Mouse (Mus musculus) MEL (cell line): Measurements from ENCODE around the gene Sipa1l1. TPM values are rescaled to one million over a fixed set of nuclear protein-coding genes. Genes with fewer than 3 reads are reported as not detected.

Experiments used
- DNase-seq: peaks from one replicate; pipeline ENCODE4 v3.0.0; 2011; ENCODE audit warnings: low read depth, low spot score
- H3K27ac ChIP-seq: 2 replicates; pipeline ENCODE4 v1.5.1; 2012; ENCODE audit warnings: low read depth, mild to moderate bottlenecking, control low read depth, low read length, moderate library complexity; ENCODE audit not compliant: control insufficient read depth
- H3K27me3 ChIP-seq, 2 experiments: fragments of 150-350 bp in 1 of 2; sonication (generic) in 1 of 2; 2 replicates each; pipeline ENCODE4 v1.6.1; 2012; ENCODE audit warnings: low read length in 2 of 2, mild to moderate bottlenecking in 2 of 2, improper control_type of control experiment in 1 of 2, moderate library complexity in 1 of 2; ENCODE audit not compliant: insufficient read depth in 2 of 2, control insufficient read depth in 1 of 2
- H3K36me3 ChIP-seq, 2 experiments: 2 replicates each; pipeline ENCODE4 v1.6.1; 2012 to 2014; ENCODE audit warnings: low read length in 2 of 2, improper control_type of control experiment in 1 of 2, inconsistent platforms in 1 of 2, mild to moderate bottlenecking in 1 of 2; ENCODE audit not compliant: insufficient read depth in 2 of 2, control insufficient read depth in 1 of 2
- H3K4me1 ChIP-seq, 2 experiments: fragments of 150-350 bp in 1 of 2; sonication (generic) in 1 of 2; 2 replicates each; pipeline ENCODE4 v1.6.1; 2012; ENCODE audit warnings: low read length in 2 of 2, improper control_type of control experiment in 1 of 2, mild to moderate bottlenecking in 1 of 2; ENCODE audit not compliant: insufficient read depth in 2 of 2, control insufficient read depth in 1 of 2
- H3K4me3 ChIP-seq, 2 experiments: fragments of 150-350 bp in 1 of 2; sonication (generic) in 1 of 2; 2 replicates each; pipeline ENCODE4 v1.5.1; 2012; ENCODE audit warnings: low read depth in 2 of 2, low read length in 2 of 2, mild to moderate bottlenecking in 2 of 2, moderate library complexity in 2 of 2, control low read depth in 1 of 2, improper control_type of control experiment in 1 of 2; ENCODE audit not compliant: control insufficient read depth in 1 of 2, insufficient read depth in 1 of 2
- H3K79me2 ChIP-seq: 2 replicates; pipeline ENCODE4 v1.6.1; 2012; ENCODE audit warnings: mild to moderate bottlenecking, low read length, moderate library complexity; ENCODE audit not compliant: control insufficient read depth, poor library complexity, insufficient read depth
- H3K9ac ChIP-seq: 2 replicates; pipeline ENCODE4 v1.6.1; 2012; ENCODE audit warnings: low read depth, mild to moderate bottlenecking, control low read depth, low read length, moderate library complexity; ENCODE audit not compliant: control insufficient read depth, poor library complexity, severe bottlenecking
- H3K9me3 ChIP-seq: fragments of 150-350 bp; sonication (generic); replicated peaks from 2 replicates; pipeline ENCODE4 v1.6.1; 2012; ENCODE audit warnings: mild to moderate bottlenecking, low read length, improper control_type of control experiment, moderate library complexity; ENCODE audit not compliant: insufficient read depth
- BHLHE40 ChIP-seq: IDR thresholded peaks from 2 replicates; pipeline ENCODE4 v1.6.1; 2012; ENCODE audit warnings: low read depth, mild to moderate bottlenecking, inconsistent platforms, low read length, improper control_type of control experiment, borderline replicate concordance
- CHD1 ChIP-seq: IDR thresholded peaks from 2 replicates; pipeline ENCODE4 v1.6.1; 2012; ENCODE audit warnings: low read depth, mild to moderate bottlenecking, inconsistent platforms, low read length, improper control_type of control experiment
- CHD2 ChIP-seq: IDR thresholded peaks from 2 replicates; pipeline ENCODE4 v1.6.1; 2011; ENCODE audit warnings: low read length, improper control_type of control experiment
- CTCF ChIP-seq, 3 experiments: IDR thresholded peaks in 2 of 3; conservative IDR thresholded peaks in 1 of 3; 2 replicates each; pipeline ENCODE4 v1.5.1; 2011 to 2012; ENCODE audit warnings: low read length in 3 of 3, low read depth in 2 of 3, mild to moderate bottlenecking in 2 of 3, improper control_type of control experiment in 1 of 3, inconsistent platforms in 1 of 3, mixed read lengths in 1 of 3, moderate library complexity in 1 of 3; ENCODE audit not compliant: control insufficient read depth in 1 of 3, insufficient read depth in 1 of 3, poor library complexity in 1 of 3, severe bottlenecking in 1 of 3
- EP300 ChIP-seq, 2 experiments: IDR thresholded peaks; 2 replicates each; pipeline ENCODE4 v1.6.1; 2011; ENCODE audit warnings: improper control_type of control experiment in 2 of 2, low read length in 2 of 2, low read depth in 1 of 2, mild to moderate bottlenecking in 1 of 2
- ETS1 ChIP-seq: IDR thresholded peaks from 2 replicates; pipeline ENCODE4 v1.6.1; 2012; ENCODE audit warnings: low read depth, mild to moderate bottlenecking, inconsistent platforms, low read length, improper control_type of control experiment, moderate library complexity
- GABPA ChIP-seq: IDR thresholded peaks from 2 replicates; pipeline ENCODE4 v1.6.1; 2012; ENCODE audit warnings: low read depth, mild to moderate bottlenecking, inconsistent platforms, low read length, improper control_type of control experiment, moderate library complexity
- HCFC1 ChIP-seq: IDR thresholded peaks from 2 replicates; pipeline ENCODE4 v1.6.1; 2012; ENCODE audit warnings: low read depth, mild to moderate bottlenecking, inconsistent platforms, low read length, improper control_type of control experiment, moderate library complexity
- JUND ChIP-seq: IDR thresholded peaks from 2 replicates; pipeline ENCODE4 v1.6.1; 2011; ENCODE audit warnings: low read depth, mild to moderate bottlenecking, improper control_type of control experiment, low read length
- MAX ChIP-seq: IDR thresholded peaks from 2 replicates; pipeline ENCODE4 v1.6.1; 2011; ENCODE audit warnings: low read length, improper control_type of control experiment
- POLR2A ChIP-seq, 2 experiments: IDR thresholded peaks; 2 replicates each; pipeline ENCODE4 v1.6.1; 2011 to 2012; ENCODE audit warnings: low read length in 2 of 2, mild to moderate bottlenecking in 2 of 2, control low read depth in 1 of 2, improper control_type of control experiment in 1 of 2, low read depth in 1 of 2, moderate library complexity in 1 of 2; ENCODE audit not compliant: control insufficient read depth in 1 of 2, insufficient read depth in 1 of 2, poor library complexity in 1 of 2
- POLR2AphosphoS2 ChIP-seq: IDR thresholded peaks from 2 replicates; pipeline ENCODE4 v1.6.1; 2011; ENCODE audit warnings: low read length, improper control_type of control experiment
- SMC3 ChIP-seq: IDR thresholded peaks from 2 replicates; pipeline ENCODE4 v1.6.1; 2011; ENCODE audit warnings: low read depth, low read length, improper control_type of control experiment
- TAL1 ChIP-seq: IDR thresholded peaks from 2 replicates; pipeline ENCODE4 v1.6.1; 2012; ENCODE audit warnings: mild to moderate bottlenecking, inconsistent platforms, low read length, moderate library complexity, mixed read lengths
- TBP ChIP-seq: IDR thresholded peaks from 2 replicates; pipeline ENCODE4 v1.8.0; 2011; ENCODE audit warnings: low read depth, low read length, improper control_type of control experiment
- TCF12 ChIP-seq: IDR thresholded peaks from 2 replicates; pipeline ENCODE4 v1.6.1; 2014; ENCODE audit warnings: low read depth, mild to moderate bottlenecking, inconsistent platforms, low read length, improper control_type of control experiment, moderate library complexity
- UBTF ChIP-seq: IDR thresholded peaks from 2 replicates; pipeline ENCODE4 v1.6.1; 2012; ENCODE audit warnings: low read depth, mild to moderate bottlenecking, inconsistent platforms, low read length, improper control_type of control experiment, moderate library complexity, borderline replicate concordance; ENCODE audit not compliant: insufficient read depth
- USF2 ChIP-seq, 2 experiments: IDR thresholded peaks; 2 replicates each; pipeline ENCODE4 v1.6.1; 2011 to 2012; ENCODE audit warnings: improper control_type of control experiment in 2 of 2, low read length in 2 of 2, borderline replicate concordance in 1 of 2, inconsistent platforms in 1 of 2, low read depth in 1 of 2, mild to moderate bottlenecking in 1 of 2; ENCODE audit not compliant: insufficient read depth in 1 of 2
- ZKSCAN1 ChIP-seq: IDR thresholded peaks from 2 replicates; pipeline ENCODE4 v1.6.1; 2012; ENCODE audit warnings: low read depth, mild to moderate bottlenecking, inconsistent platforms, low read length, improper control_type of control experiment, moderate library complexity
- ZMIZ1 ChIP-seq: IDR thresholded peaks from 2 replicates; pipeline ENCODE4 v1.6.1; 2012; ENCODE audit warnings: low read depth, mild to moderate bottlenecking, inconsistent platforms, low read length, improper control_type of control experiment, moderate library complexity
- polyA plus RNA-seq, 2 experiments: library from polyadenylated mRNA; stranded (reverse) in 1 of 2; unstranded in 1 of 2; fragments of >175 nt in 1 of 2; fragments of >200 nt in 1 of 2; gene quantifications; 2 replicates each; pipeline versions ENCODE4 v1.2.1 to v1.2.4; 2012; ENCODE audit warnings: low replicate concordance in 2 of 2, low read depth in 1 of 2; ENCODE audit not compliant: insufficient read length in 2 of 2, insufficient read depth in 1 of 2, missing spikeins in 1 of 2
- total RNA-seq: library from RNA; depleted of rRNA; stranded (reverse); fragments of 300-350 nt; gene quantifications from 2 replicates; pipeline ENCODE4 v1.2.3, GENCODE M21; 2012

Gene Sipa1l1
- total and polyA plus RNA-seq, 3 experiments, result 18.1 to 42.7 (median 19.3) TPM

GRCm38 (mm10) chr12:82407531-82408255 lies 238.6 kb downstream of the Sipa1l1 start:
- no peaks in the 10 kb centered on the region for H3K79me2 ChIP-seq
- H3K4me3 ChIP-seq, result no peak overlapping the region
- TF ChIP-seq ZMIZ1 (no peak), SMC3 (no peak), POLR2A (IDR thresholded peaks at IDR 0.05; ENCODE audit: control insufficient read depth in 1 of 2, insufficient read depth in 1 of 2, low read depth in 1 of 2, low read length in 2 of 2, poor library complexity in 1 of 2) (no peak), JUND (no peak), HCFC1 (no peak), ETS1 (no peak), MAX (no peak), TAL1 (no peak), CHD1 (no peak), CTCF (IDR thresholded peaks at IDR 0.05 in 2 of 3, conservative IDR thresholded peaks at IDR 0.05 in 1 of 3; ENCODE audit: control insufficient read depth in 1 of 3, insufficient read depth in 1 of 3, low read depth in 2 of 3, low read length in 3 of 3, poor library complexity in 1 of 3, severe bottlenecking in 1 of 3) (no peak), EP300 (IDR thresholded peaks at IDR 0.05; ENCODE audit: low read depth in 1 of 2, low read length in 2 of 2) (no peak), ZKSCAN1 (no peak), GABPA (no peak), USF2 (IDR thresholded peaks at IDR 0.05; ENCODE audit: borderline replicate concordance in 1 of 2, insufficient read depth in 1 of 2, low read depth in 1 of 2, low read length in 2 of 2) (no peak), BHLHE40 (no peak), TBP (no peak), CHD2 (no peak), POLR2AphosphoS2 (no peak), TCF12 (no peak)
- no peaks in the 10 kb centered on the region for H3K9me3 ChIP-seq
- no peak overlapping the region for H3K9ac ChIP-seq
- H3K4me1 ChIP-seq, result no peaks in the 10 kb centered on the region; a peak in 1 of 4 replicates
- no peak overlapping the region for H3K27ac ChIP-seq
- no peak for DNase-seq
- H3K36me3 ChIP-seq, result peaks cover 0 to 6% of the 10 kb centered on the region in 2 experiments; a peak in 2 of 4 replicates
- no peaks in the 10 kb centered on the region for H3K27me3 ChIP-seq

- no peaks in the 10 kb centered on the region for H3K9me3 ChIP-seq
- no peaks in the 10 kb centered on the region for H3K79me2 ChIP-seq
- no peak overlapping the region for H3K4me3 ChIP-seq
- peaks cover 0 to 4% of the 10 kb centered on the region in 2 experiments; a peak in 2 of 4 replicates for H3K36me3 ChIP-seq
- no peaks in the 10 kb centered on the region; a peak in 1 of 4 replicates for H3K4me1 ChIP-seq
- TF ChIP-seq UBTF, result no peak
- H3K27ac ChIP-seq, result no peak overlapping the region
- DNase-seq, result no peak
- no peaks in the 10 kb centered on the region for H3K27me3 ChIP-seq
- no peak overlapping the region for H3K9ac ChIP-seq
Observed at GRCm38 (mm10) chr12:82408486-82408885, 239.4 kb downstream of the Sipa1l1 start.
